Mouse (Mus musculus) layer of hippocampus, postnatal 14 days (tissue): ENCODE data around the gene Tas2r124. TPM values are rescaled to one million over a fixed set of nuclear protein-coding genes. Genes with fewer than 3 reads are reported as not detected.

ENCODE experiments used
- DNase-seq, 2 experiments: peaks; one replicate each; pipeline ENCODE4 v3.0.0; 2021 to 2022; ENCODE audit warnings: low spot score in 2 of 2, mixed read lengths in 1 of 2
- long read RNA-seq, 2 experiments: library from polyadenylated mRNA; stranded (forward); transcript quantifications; one replicate each; pipeline ENCODE4 v2.0.0; 2021
- total RNA-seq, 2 experiments: library from RNA; stranded (reverse); gene quantifications; 2 replicates each; pipeline ENCODE4 v1.2.3; 2021

Gene Tas2r124
- not detected for total RNA-seq
- long read RNA-seq, experiment 1: 0 reads
- long read RNA-seq, experiment 2: 0 reads

DNA sequence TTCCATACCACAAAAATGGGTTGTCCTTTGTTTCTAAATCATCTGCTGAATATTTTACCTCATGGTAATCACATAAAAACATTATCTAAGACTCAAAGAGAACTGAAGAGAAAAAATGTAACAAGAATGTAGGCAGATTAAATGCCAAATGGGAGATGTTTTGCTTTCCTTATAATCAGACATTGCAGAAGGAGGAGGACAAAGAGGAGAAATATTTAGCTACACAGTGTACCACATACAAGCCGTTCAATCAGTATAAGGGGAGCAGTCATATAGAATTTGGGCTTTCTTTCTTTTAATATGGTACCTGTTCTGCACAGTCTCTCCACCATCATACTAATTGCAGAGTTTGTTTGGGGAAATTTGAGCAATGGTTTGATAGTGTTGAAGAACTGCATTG, at the start of gene Tas2r124:
TSS of gene Tas2r124 (plus strand) at position 301 of the 400 bp plus-strand sequence.
- no peak for DNase-seq

DNA sequence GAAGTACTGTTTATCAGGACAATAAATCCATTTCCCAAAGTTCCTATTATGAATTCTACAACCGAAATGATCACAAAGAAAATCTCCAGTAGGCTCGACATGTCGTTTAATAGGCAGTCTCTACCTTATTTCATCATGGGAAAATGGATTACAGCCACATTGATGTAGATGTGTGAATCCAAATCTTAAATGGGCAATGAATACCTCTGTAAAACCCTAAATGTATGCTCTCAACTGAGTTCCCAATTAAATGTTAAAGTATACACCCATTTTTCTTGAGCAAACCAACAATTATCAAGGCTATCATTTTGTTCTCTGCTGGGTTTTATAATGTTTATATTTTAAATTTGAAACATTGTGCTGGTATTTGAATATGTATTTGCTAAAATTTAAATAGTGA, 42.7 kb upstream of the Tas2r124 start, which contains the start of gene Tas2r122:
TSS of gene Tas2r122 (minus strand) at position 101 of the 400 bp plus-strand sequence.
- DNase-seq: no peak

DNA sequence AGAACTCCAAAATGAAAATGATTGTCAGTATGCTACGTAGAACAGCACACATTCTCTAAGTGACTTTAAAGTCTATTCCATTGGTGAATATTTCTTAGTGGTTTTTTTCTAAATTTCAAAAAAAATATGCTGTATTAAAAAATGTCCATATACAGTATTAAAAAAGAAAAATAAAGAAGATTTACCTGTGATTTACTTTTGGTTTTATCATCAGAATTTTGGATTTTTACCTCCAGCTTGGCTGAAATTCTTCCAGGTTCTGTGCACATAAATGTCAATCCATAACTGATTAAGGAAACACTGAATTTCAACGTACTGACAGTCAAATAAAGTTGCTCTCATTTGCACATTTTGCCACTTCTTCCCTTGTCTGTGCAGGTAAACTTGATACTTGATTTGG, 16.6 kb upstream of the Tas2r124 start, which contains the start of gene Tas2r115:
TSS of gene Tas2r115 (minus strand) at position 101 of the 400 bp plus-strand sequence.
- no peak for DNase-seq

DNA sequence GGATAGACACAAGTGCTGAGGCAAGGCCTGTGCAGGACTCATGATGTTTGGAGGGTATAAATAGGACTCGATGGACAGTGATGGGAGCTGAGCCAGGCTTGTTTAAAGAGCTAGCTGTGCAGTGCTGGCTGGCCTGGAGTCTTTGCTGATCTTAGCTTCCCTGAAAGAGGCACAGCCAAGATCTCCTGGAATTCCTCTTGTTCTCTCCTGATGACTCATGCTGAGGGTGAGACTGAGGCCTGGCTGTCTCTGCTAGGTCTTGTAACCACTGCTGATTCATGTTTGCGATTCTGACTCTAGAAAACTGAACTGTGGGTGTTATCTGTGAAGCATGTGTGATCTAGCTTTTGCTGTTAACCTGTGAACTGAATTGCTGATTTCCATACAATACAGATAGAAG, 4.3 kb upstream of the Tas2r124 start:
- no peak for DNase-seq

DNA sequence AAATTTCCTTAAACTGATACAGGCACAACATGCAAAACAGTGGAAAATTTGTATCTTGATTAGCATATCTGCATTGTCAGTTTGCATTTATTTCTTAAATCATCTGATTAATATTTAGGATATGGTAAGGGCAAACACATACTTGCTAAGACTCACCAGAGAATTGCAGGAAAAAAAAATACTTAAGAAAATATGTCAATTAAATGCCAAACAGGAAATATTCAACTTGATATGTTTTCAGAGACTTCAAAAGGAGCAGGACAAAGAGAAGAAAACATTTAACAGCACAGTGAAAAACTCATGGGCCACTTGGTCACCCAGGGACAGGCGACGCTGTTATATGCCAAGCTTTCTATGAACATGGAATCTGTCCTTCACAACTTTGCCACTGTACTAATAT, 7.3 kb downstream of the Tas2r124 start, which contains the start of gene Tas2r102:
TSS of gene Tas2r102 (plus strand) at position 301 of the 400 bp plus-strand sequence.
- DNase-seq: no peak

DNA sequence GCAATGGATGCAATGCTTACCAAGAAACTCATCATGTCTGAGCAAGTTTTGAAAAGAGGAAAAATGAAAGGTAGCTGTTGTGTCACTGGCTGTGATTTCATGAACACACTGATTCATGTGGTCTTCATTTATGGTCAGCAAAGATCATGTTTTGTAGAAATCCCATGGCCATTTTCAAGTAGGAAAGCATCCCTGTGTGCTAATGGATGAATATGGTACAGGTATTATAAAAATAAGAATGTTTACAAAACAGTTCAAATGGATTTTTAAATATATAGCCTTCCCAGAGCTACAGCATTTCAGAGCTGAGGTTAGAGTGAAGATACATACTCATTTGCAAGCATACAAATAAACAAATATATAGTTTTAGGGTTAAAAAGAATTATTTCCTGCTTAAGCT, 23.5 kb downstream of the Tas2r124 start, which contains the start of gene Tas2r136:
TSS of gene Tas2r136 (minus strand) at position 101 of the 400 bp plus-strand sequence.
- no peak for DNase-seq

DNA sequence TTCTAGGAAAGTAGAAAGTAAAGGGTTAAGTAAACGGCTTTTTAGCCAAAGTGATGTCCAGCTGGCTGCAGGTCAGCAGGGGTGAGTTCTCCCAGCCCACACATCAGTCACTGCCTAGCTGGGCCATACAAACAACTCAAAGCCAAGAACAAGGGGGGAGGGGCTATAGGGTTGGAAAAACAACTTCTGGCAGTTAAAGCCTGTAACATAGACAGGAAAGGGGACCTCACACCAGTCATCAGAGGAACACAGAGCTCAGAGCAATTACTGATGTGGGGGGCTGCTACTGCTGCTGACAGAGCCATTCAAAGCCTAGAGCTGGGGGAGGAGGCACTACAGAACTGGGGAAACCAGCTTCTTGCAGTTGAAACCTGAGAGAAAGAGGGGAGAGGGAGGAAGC, 40.9 kb downstream of the Tas2r124 start:
- no peak for DNase-seq

DNA sequence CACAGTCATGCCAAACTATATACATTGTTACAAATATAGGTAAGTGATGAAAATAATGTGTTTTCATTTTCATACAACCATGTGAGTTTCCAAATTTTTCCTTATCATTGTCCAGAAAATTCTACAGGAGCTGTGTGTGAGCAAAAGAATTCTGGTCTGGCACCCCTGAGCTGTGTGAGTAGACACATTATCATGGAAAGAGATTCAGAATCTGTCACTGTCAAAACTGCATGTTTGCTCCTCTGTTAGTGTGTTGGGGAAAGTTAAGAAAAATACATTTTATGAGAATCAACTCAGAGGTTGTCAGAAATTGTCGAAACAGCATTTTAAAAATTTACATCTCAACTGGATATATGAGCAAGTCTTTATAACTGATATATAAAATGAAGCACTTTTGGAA, 48.0 kb downstream of the Tas2r124 start, which contains the start of gene Tas2r117:
TSS of gene Tas2r117 (plus strand) at position 301 of the 400 bp plus-strand sequence.
- DNase-seq: no peak

Other genes starting within 250 kb of the Tas2r124 start
- gene Prh1, start 184.9 kb upstream of the Tas2r124 start, total RNA-seq: not detected
- gene Prp2, start 158.8 kb upstream of the Tas2r124 start, total RNA-seq: not detected
- gene A630073D07Rik, start 103.2 kb upstream of the Tas2r124 start, total RNA-seq: not detected
- gene Tas2r120, start 97.8 kb upstream of the Tas2r124 start, total RNA-seq: not detected
- not detected for gene Tas2r121, start 53.7 kb upstream of the Tas2r124 start, total RNA-seq
- not detected for gene Tas2r122, start 42.8 kb upstream of the Tas2r124 start, total RNA-seq
- not detected for gene Tas2r115, start 16.7 kb upstream of the Tas2r124 start, total RNA-seq
- not detected for gene Tas2r102, start 7.4 kb downstream of the Tas2r124 start, total RNA-seq
- not detected for gene Tas2r136, start 23.4 kb downstream of the Tas2r124 start, total RNA-seq
- gene Tas2r117, start 48.1 kb downstream of the Tas2r124 start, total RNA-seq: not detected
- not detected for gene Tas2r123, start 92.4 kb downstream of the Tas2r124 start, total RNA-seq
- not detected for gene Tas2r116, start 100.7 kb downstream of the Tas2r124 start, total RNA-seq
- not detected for gene Tas2r110, start 113.3 kb downstream of the Tas2r124 start, total RNA-seq
- not detected for gene Tas2r113, start 138.3 kb downstream of the Tas2r124 start, total RNA-seq
- not detected for gene Tas2r125, start 154.9 kb downstream of the Tas2r124 start, total RNA-seq
- not detected for gene Tas2r129, start 196.4 kb downstream of the Tas2r124 start, total RNA-seq
- not detected for gene Tas2r131, start 203.2 kb downstream of the Tas2r124 start, total RNA-seq
- not detected for gene Tas2r109, start 226.2 kb downstream of the Tas2r124 start, total RNA-seq